Mouse (Mus musculus) granulocyte monocyte progenitor cell, adult 5-6 weeks (primary cell): ENCODE results near the gene Krt24. TPM values are rescaled to one million over a fixed set of nuclear protein-coding genes. Genes with fewer than 3 reads are reported as not detected.

ENCODE experiments used
- ATAC-seq: replicated peaks from 2 replicates; pipeline ENCODE4 v1.8.0; 2016; ENCODE audit warnings: mild to moderate bottlenecking, moderate TSS enrichment, inconsistent platforms; ENCODE audit not compliant: poor library complexity, severe bottlenecking
- total RNA-seq, 2 experiments: library from RNA; stranded (forward) in 1 of 2; stranded (reverse) in 1 of 2; fragments of 200-712, 200-1000 nt in 1 of 2; fragments of >200 nt in 1 of 2; fragmentation: Nextera tagmentation in 1 of 2; gene quantifications; 2 replicates each; pipeline ENCODE4 v1.2.3; 2014 to 2017

The Krt24 gene
- total RNA-seq (2014; fragmentation: Nextera tagmentation) (not detected in 2 replicates), total RNA-seq (2017) (not detected in 2 replicates)

DNA sequence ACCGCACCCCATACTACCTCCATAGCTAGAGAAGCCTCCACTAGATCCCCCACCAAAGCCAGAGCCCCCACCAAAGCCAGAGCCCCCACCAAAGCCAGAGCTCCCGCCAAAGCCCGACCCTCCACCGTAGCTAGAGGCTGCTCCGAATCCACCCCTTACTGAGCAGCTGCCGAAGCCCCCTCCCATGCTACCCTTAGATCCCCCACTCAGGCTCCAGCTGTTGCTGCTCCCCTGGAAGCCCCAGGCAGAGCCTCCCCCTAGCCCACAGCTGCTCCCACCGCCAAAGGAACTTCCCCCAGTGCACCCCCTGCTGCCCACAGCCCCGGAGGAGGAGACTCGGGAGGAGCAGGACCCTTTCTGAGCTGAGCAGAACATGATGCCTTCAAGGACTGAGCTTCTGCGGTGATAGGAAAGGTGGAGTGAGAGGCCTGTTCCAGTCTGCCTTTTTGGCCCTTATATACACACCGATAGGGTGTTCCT, at the start of gene Krt24:
TSS of gene Krt24 (minus strand) at position 430 of the 480 bp plus-strand sequence.
- ATAC-seq = no peak

DNA sequence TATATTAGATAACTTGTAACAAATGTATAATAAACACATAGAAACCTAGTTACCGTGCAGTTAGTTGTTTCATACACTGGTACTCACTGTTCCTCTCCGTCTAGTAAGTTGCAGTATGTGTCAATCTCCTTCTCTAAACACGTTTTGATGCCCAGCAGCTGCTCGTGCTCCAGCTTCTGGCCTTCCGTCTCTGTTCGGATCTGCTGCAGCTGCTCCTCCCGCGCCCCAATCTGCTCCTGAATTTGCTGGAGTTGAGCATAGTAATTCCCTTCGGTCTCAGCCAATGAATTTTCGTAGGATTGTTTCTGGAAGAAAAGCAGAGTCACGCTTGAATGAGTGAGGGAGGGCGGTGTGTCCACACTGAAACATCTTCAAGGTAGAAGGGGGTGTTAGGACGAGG, 48.4 kb upstream of the Krt24 start:
- no peak for ATAC-seq

DNA sequence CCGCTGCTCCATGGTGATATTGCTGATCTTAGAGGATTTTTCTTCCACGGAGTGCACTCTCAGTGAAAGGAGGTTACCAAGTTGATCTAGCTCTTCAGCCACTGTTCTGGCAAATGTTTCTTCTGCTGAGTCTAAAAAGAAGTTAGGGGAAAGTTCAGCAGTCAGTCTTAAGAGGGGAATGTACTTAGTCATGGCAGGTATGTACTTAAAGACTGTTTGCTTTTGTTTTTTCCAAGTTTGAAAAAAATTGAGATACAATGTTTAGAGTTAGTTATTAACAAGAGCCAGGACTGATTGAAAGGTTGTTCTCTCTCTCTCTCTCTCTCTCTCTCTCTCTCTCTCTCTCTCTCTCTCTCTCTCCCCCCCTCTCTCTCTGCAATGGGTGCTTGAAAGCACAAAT, 44.6 kb upstream of the Krt24 start:
- ATAC-seq = no peak

DNA sequence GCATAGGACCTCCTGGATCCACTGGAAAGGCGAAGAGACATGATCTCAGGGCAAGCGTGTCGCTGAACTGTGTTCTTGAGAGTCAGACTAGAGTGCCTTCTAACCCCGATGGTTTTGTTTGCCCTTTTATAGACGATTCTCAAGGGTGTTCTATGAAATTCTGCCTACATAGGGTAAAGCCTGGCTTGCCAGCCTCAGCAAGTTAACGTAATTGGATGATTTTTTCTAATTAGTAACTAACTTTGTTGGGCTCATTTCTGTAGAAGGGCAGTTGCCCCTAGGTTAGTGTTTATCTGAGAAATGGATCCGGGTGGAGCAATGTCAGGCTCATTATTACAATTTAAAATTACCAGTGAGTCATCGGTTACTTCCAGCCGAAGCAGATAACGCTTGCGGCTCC, 37.8 kb upstream of the Krt24 start, which contains the start of gene Krt25:
TSS of gene Krt25 (minus strand) at position 101 of the 400 bp plus-strand sequence.
- no peak for ATAC-seq

DNA sequence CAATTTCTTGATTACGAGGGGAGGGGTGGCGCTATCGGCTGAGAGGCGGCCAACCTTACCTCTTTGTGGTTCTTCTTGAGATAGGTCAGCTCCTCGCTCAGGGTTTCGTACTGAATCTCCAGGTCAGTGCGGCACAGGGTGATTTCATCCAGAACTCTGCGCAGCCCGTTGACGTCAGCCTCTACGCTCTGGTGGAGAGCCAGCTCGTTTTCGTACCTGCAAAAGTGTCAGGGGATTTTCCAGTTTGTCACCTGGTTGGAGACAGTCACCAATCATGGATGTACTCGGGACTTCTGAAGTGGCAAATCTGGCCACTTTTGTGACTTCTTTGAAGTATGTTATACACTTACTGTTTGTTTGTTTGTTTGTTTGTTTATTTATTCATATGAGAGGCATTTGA, 36.0 kb upstream of the Krt24 start:
- no peak for ATAC-seq

DNA sequence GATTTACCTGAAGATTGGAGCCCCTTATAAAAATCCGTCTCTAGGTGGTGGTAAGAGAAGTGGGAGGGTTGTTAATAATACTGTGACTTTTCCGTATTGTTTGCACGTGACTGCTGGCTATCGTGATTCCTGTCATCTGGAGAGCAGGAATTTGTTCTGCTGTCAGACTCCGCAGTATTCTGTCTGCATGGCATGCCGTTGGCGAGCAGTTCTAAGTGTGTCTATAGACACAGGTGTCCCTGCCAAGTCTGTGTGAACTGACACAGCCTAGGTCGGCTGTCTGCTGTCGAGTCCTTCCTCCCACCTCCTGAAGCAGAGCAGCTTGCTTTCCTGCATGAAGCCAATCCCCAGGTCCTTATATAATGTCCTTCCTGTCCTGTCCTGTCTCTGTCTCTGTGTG, 34.1 kb upstream of the Krt24 start:
- no peak for ATAC-seq

DNA sequence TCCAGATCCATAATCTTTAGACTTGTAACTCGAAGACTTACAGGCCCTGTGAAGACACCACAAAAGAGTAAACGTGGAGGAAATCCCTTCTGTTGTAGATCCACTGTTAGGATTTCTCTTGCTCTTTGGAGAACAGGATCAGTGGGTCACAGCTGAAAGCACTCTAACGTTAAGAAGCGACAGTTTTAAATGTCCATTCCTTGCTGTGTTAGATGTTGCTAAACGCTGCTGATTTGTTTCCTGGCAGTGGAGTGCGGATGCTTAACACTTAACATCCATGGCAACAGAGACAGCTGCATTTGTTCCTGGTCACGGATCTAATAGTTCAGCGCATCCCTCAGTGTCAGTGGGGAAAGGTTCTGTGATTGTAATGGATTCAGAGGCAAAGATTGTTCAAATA, 31.5 kb upstream of the Krt24 start:
- ATAC-seq = no peak

DNA sequence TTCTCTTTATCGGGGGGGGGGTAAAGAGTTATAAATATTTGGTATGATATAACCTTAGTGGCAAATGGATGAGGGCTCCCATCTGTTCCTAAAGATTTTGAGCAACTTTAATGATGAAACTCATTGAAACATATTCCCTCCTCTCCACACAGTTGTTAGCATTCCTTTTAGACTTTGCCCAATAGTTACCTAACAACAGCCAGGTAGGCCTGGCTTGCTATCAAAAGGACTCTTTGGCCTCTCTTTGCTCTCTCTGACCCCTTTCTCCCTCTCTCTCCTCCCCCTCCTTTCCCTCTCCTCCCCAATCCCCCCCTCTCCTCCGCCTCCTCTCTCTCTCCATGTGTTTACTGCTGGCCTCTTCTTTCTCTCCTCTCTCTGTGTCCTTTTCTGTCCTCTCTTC, 29.5 kb upstream of the Krt24 start:
- no peak for ATAC-seq

DNA sequence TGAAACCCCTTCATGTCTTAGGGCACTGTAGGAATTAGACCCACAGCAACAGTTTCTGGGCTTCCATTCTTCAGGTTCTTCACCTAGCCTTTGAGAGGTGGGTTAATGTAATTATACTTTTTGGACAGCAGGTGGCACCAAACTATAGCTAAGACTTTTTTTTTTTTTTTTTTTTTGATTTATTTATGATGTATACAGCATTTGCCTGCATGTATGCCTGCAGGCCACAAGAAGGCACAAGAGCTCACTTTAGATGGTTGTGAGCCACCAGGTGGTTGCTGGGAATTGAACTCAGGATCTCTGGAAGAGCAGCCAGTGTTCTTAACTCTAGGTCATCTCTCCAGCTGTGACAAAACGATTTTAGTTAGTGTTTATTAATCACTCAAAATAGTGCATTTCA, 25.8 kb upstream of the Krt24 start:
- peak; percentile 52 for ATAC-seq

DNA sequence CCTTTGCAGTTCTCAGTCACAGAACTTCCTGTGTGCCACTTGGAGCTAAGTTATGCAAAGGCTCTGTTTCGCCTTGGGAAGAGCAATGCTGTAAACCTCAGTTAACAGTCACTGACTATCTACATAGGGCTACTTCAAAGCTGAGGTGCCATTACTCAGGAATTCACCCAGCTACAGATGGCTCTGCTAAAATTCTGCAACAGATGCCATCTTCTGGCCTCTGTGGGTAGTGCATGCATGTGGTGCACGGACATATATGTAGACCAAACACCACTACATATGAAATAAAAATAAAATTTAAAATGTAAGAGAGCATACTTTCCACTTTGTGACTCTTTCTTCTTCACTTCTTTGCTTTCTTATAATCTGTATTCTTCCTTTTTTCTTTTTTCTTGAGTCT, 22.5 kb upstream of the Krt24 start:
- ATAC-seq = peak; percentile 72

DNA sequence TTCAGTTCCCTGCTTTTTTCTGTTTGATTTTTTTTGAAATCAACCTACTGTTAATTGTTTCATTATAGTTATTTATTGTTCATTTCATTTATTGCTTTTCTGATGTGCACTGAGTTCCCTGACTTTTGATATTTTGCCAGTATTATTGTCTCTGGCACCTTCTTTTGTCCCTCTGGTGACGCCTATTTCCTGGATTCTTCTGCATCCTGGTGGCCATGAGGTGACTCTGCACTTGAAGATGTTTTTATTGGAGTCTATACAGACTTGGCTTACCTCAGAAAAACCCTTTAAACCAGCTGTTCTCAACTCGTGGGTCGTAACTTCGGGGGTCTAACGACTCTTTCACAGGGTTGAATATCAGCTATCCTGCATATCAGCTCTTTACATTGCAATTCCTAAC, 10.0 kb upstream of the Krt24 start:
- ATAC-seq = no peak

DNA sequence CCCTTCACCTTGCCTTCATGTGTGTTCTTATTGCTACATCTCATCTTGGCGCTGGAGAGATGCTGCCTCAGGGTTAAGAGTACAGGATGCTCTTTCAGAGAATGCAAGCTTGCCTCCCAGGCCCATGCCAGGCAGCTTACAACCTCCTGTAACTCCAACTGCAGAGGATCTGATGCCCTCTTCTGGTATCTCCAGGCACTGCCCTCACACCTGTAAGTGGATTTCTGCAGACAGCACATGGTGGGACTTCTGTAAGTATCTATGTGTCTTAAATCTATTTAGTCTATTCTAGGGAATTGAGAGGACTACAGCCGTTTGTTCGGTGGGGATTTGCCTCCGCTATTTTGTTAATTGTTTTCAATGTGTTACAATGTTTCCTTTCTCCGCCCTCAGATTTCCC, 7.8 kb upstream of the Krt24 start:
- ATAC-seq = no peak

DNA sequence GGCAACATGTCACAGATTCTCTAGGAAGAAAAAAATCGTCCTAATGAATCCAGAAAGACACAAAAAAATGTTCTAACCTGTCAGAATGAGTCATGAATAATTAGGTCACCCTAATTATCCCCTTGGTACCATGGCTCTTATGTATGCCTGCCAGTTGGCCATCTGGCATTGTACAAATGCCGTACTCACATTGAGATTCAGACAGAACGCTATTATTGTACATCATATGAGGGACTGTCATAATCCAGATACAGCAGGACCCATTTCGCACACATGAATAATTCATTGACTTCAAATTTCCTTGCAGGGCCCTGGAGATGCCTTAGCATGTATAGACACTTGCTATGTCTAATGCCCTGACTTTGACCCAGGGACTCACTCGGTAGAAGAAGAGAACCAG, 1.1 kb downstream of the Krt24 start:
- ATAC-seq = no peak

DNA sequence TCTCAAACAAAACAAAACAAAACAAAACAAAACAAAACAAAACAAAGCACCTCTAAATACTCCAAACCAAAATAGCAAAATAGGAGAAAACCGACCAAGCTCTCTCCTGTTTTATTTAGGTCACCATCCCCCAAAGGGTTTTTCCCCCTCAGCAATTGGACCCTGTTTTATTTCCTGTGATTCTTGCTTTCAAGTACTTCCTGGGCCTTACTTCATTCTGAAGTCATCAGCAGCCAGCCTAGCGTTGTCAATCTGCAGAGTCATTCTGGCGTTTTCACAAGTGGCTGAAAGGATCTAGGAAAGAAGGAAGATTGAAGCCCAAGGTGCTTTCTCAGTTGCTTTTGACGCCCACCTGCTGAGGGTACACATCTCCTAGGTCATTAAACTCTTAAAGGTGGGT, 1.7 kb downstream of the Krt24 start:
- ATAC-seq = no peak

DNA sequence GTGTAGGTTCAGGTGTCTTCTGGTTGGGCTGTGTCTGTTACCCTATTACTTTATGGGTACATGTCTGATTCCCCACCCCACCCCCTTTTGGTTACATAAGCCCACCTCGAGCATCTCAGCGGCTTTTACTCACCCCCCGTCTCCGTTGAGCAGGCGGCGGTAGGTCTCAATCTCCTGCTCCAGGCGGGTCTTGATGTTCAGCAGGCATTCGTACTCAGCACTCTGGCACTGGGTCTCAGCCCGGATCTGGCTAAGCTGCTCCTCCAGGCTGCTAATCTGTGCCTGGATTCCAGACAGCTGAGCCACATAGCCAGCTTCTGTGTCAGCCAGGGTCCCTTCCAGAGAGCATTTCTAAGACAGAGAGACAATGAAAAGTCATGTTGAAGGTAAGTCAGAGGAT, 3.9 kb downstream of the Krt24 start:
- ATAC-seq = no peak

DNA sequence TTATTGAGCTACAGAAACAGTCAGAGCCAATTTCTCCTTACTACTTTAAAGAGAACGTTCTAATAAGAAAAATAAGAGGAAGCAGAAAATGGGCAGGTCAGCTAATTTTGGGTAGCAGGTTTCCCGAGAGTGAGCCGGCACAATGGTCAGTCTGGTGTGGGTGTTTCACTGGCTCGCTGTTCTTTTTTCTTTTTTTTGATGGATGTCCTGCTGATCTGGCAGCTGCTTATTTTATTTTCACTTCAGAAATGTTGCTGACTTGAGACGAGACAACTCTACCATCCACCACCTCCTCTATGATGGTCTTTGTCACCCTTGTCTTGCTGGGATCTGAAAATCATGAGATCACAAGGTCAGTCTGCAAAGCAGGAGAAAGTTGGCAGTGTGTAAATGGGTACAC, 5.1 kb downstream of the Krt24 start:
- ATAC-seq = no peak

DNA sequence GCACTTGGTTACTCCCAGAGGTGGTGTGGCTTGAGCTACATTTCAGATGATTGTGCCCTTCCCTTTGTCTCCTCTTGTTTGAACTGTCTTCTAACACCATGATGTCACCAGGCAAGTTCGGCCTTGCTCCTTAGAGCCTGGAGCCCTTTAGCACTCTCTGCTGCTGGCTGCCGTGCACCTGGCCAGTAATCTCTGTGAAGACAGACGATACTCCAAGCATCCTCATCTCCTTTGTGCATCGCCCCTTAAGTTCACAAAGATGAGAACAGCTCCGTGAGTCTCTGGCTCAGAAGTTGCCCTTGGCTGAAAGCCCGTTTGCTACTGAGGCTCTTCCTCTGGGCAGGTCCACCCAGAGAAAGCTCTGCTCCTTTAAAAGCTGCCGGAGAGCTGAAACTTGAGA, 8.3 kb downstream of the Krt24 start:
- ATAC-seq = no peak

DNA sequence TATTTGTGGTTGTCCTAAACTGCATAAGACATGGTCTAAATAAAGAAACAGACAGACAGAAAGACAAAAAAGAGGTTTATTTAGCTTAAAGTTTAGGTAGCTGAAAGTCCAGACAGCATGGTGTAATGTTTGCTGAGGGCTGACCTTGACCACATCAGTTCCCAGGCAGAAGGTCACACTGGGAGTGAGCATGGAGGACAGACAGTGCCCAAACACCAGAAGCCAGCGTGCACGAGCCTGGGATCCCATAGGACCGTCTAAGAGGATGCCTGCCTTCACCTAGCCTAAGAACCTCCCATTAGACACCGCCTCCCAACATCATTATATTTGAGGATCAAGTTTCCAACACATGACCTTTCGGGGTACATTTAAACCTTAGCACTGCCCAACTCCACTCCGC, 9.4 kb downstream of the Krt24 start:
- ATAC-seq = no peak

DNA sequence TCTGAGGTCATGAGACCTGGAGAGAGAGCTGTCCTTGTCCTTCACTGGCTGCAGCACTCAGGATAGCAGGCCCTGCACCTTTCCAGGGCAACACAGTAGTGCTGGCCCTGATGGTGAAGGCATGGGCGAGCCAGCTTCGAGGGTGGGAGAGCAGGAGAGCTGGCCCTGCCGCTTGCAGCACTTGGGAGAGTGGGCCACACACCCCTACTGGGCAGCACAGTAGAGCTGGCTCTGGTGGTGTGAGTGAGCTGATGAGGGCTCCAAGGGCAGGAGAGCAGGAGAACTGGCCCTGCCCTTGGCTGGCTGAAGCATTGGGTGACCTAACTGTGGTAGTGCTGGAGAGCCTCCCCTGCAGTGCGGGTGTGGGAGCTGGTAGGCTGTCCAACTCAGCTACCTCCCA, 12.3 kb downstream of the Krt24 start:
- no peak for ATAC-seq

DNA sequence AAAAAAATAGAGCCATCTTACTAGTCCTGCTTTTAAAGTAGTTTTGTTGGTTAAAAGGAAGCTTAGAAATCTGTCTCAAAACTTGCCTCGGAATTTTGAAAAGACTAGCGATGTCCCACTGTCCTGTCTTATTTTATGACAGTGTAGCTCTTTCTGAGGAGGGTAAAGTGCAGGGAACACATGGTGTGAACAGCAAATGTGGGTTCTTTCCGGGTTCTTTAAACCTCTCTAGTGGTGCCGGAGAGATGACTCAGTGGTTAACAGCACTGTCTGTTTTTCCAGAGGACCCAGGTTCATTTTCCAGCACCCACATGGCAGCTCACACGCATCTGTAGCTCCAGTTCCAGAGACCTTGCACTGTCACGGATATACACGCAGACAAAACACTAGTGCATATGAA, 15.9 kb downstream of the Krt24 start:
- ATAC-seq = no peak

DNA sequence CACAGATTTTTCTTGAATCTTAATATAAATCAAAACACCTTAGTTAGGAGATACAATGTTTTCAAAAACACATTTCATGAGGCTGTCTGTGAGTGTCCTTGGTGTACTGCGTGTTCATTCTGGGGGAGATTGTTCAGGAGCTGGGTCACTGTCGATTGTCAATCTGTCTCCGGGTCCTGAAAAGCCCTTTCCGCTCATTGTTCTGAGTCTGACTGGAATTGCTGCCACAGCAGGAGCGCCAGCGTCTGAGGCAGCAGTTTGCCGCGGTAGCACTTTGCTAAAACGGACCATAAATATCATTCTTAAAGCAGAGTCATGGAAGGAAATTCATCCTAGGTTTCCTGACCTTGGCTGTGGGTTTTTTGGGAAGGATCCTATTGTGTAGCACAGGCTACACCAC, 19.3 kb downstream of the Krt24 start:
- no peak for ATAC-seq

DNA sequence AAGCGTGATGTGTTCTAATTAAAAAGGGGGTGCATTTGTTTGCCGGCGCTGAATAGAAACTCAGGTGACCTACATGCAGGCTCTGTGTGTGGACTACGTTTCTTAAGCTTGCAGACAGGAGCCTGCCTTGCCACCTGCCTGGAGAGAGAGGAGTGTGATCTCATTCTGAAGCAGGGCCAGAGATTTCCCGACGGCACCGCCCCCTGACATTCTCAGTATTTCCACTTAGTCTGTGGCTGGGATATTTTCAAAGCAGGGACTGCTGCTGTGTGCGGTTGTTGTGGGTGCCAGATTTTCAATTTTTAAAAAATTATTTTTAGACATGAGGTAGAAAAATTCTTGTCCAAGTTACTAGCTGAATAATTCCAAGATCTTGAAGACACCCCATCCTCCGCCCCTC, 19.8 kb downstream of the Krt24 start:
- ATAC-seq = no peak

DNA sequence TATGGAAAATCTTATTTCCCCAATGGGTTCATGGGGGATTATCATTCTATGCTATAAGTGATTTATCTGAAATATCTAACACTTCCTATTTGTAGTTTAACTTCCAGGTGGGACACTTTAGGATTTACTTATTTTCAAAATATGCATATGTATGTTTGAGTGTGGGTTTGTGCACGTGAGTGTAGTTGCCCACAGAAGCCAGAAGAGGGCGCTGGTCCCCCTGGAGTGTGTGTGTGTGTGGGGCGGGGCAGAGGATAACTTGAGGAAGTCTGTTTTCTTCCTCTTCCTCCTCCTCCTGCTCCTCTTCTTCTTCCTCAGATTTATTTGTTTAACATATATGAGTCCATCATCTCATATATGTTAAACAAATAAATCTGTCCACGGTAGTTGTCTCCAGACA, 28.8 kb downstream of the Krt24 start:
- ATAC-seq = no peak
